Mouse (Mus musculus) thymus, adult 2 months (tissue): ENCODE results near the gene Ado. TPM values are rescaled to one million over a fixed set of nuclear protein-coding genes. Genes with fewer than 3 reads are reported as not detected.

Source experiments
- DNase-seq: peaks from one replicate; pipeline ENCODE4 v3.0.0; 2021
- H3K27ac ChIP-seq: fragments of 200-500 bp; 2 replicates; pipeline ENCODE4 v1.5.1; 2012; ENCODE audit warnings: low read length, control low read depth; ENCODE audit not compliant: control insufficient read depth, insufficient read depth
- H3K27me3 ChIP-seq: fragments of 200-500 bp; 2 replicates; pipeline ENCODE4 v1.6.1; 2012; ENCODE audit warnings: mild to moderate bottlenecking, low read length, moderate library complexity, mixed read lengths; ENCODE audit not compliant: control insufficient read depth, insufficient read depth
- H3K36me3 ChIP-seq: fragments of 200-500 bp; 2 replicates; pipeline ENCODE4 v1.6.1; 2012; ENCODE audit warnings: mild to moderate bottlenecking, low read length, moderate library complexity; ENCODE audit not compliant: control insufficient read depth, insufficient read depth
- H3K4me1 ChIP-seq: fragments of 200-500 bp; replicated peaks from 2 replicates; pipeline ENCODE4 v1.6.1; 2012; ENCODE audit warnings: low read length; ENCODE audit not compliant: control insufficient read depth, insufficient read depth
- H3K4me3 ChIP-seq: fragments of 200-500 bp; 2 replicates; pipeline ENCODE4 v1.5.1; 2012; ENCODE audit warnings: mild to moderate bottlenecking, low read length, control low read depth, moderate library complexity; ENCODE audit not compliant: control insufficient read depth, insufficient read depth
- CTCF ChIP-seq: fragments of 200-500 bp; IDR thresholded peaks from 2 replicates; pipeline ENCODE4 v1.5.1; 2012; ENCODE audit warnings: mild to moderate bottlenecking, control low read depth, low read length, moderate library complexity, borderline replicate concordance; ENCODE audit not compliant: control insufficient read depth, poor library complexity, insufficient read depth; ENCODE audit errors: extremely low read depth
- POLR2A ChIP-seq: fragments of 200-500 bp; IDR thresholded peaks from 2 replicates; pipeline ENCODE4 v1.6.1; 2012; ENCODE audit warnings: mild to moderate bottlenecking, low read length, control low read depth, moderate library complexity; ENCODE audit not compliant: control insufficient read depth, poor library complexity, insufficient read depth; ENCODE audit errors: extremely low read depth
- WGBS: fragments of 180-500 bp; shearing (Covaris S2); methylation state at CpG from one replicate; pipeline ENCODE4 v1.1.7; 2018; 5-methylcytosine and 5-hydroxymethylcytosine counted together
- polyA plus RNA-seq: library from polyadenylated mRNA; depleted of rRNA; stranded (reverse); fragments of >200 nt; gene quantifications from 2 replicates; pipeline ENCODE4 v1.2.3, GENCODE M21; 2012

Gene Ado
- polyA plus RNA-seq, 1 experiment, result 20.7 TPM

GRCm38 (mm10) chr10:67537151-67537994 is 11.4 kb downstream of the Ado start:
- H3K27me3 ChIP-seq, result peaks cover 14% of the 10 kb centered on the region
- no peaks in the 10 kb centered on the region for H3K36me3 ChIP-seq
- H3K4me1 ChIP-seq, result peaks cover 26% of the 10 kb centered on the region
- TF ChIP-seq POLR2A (no peak), CTCF (no peak)
- peak overlapping the region; percentile 56 for H3K4me3 ChIP-seq
- under 1% methylated on average over 51 of the region's 51 CpGs for WGBS
- peak; percentile 95 for DNase-seq
- H3K27ac ChIP-seq, result peak overlapping the region; percentile 73

- H3K27ac ChIP-seq, result peak overlapping the region; percentile 73
- 0 out of 2 replicates have a peak, but pooled peaks have one; percentile 12 for TF ChIP-seq POLR2A
- TF ChIP-seq CTCF, result no peak
- H3K36me3 ChIP-seq, result no peaks in the 10 kb centered on the region
- peaks cover 26% of the 10 kb centered on the region for H3K4me1 ChIP-seq
- under 1% methylated on average over 22 of the region's 32 CpGs for WGBS
- peaks cover 14% of the 10 kb centered on the region for H3K27me3 ChIP-seq
- peak overlapping the region; percentile 56 for H3K4me3 ChIP-seq
- DNase-seq, result peak; percentile 59
Measured at GRCm38 (mm10) chr10:67536621-67537141, 12.1 kb downstream of the Ado start.

GRCm38 (mm10) chr10:67535972-67536371 is 12.8 kb downstream of the Ado start:
- peaks cover 26% of the 10 kb centered on the region for H3K4me1 ChIP-seq
- peaks cover 14% of the 10 kb centered on the region for H3K27me3 ChIP-seq
- H3K27ac ChIP-seq, result peak overlapping the region; percentile 73; the same call in 1 of the 2 replicates
- no peaks in the 10 kb centered on the region for H3K36me3 ChIP-seq
- WGBS, result under 1% methylated on average over 35 of the region's 35 CpGs
- DNase-seq, result peak; percentile 77
- no peak for TF ChIP-seq POLR2A
- TF ChIP-seq CTCF, result peak; percentile 99
- peak overlapping the region; percentile 56 for H3K4me3 ChIP-seq

GRCm38 (mm10) chr10:67535256-67535655 is 13.5 kb downstream of the Ado start, which contains the start of gene Egr2:
Gene Egr2 (plus strand): TSS chr10:67535475.
- TF ChIP-seq CTCF, result 0 out of 2 replicates have a peak, but pooled peaks have one; percentile 22
- no peak for TF ChIP-seq POLR2A
- Histone ChIP-seq H3K4me1 (peaks cover 26% of the 10 kb centered on the region), H3K27ac (peak within 1 kb of the TSS; percentile 73; the same call in 1 of the 2 replicates), H3K27me3 (peaks cover 14% of the 10 kb centered on the region), H3K4me3 (peak within 1 kb of the TSS; percentile 56), H3K36me3 (no peaks in the 10 kb centered on the region)
- DNase-seq, result peak; percentile 65
- 3% methylated on average over 37 of the region's 37 CpGs for WGBS

DNA sequence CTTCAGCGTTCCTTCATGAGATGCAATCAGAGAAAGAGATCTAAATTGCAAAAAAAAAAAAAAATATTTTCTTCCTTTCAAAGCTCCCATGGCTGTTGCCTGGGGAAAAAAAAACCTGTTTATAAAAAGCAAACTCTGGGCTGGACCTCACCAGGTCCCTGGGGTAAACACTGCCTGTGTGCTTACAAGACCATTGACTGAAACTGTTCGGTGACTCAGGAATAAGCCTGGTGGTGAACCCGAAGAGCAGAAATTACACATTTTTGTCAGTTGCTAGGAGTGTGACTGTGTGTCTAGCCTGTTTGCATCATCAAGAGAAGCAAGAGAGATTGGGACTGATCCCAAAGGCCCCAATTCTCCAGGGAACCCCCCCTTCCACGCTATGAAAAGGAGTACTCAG is 19.0 kb downstream of the Ado start:
- Histone ChIP-seq H3K36me3 (no peaks in the 10 kb centered on the region), H3K27ac (no peak overlapping the region), H3K4me3 (no peak overlapping the region), H3K4me1 (no peaks in the 10 kb centered on the region), H3K27me3 (peaks cover 5% of the 10 kb centered on the region)
- WGBS, result 74% methylated on average over 4 of the region's 4 CpGs
- TF ChIP-seq CTCF (no peak), POLR2A (no peak)
- DNase-seq, result no peak

DNA sequence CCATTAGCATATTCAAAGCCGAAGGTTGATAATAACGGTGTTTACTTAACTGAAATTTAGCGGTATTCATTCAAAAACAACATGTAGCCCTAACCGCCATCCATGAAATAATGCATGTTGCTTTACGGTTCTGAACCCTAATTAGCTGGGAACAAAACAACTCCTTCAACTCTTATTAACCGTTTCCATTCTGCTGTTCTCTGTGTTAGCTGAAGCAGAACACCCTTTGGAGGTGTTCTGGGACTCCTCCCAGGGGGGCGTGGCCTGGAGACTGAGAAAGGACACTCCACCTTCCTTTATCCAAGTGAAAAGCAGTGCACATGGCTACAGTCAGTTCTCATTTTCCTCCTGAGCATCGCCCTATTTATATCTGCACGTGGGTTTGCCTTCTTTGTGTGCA is 22.3 kb downstream of the Ado start:
- Histone ChIP-seq H3K4me1 (no peaks in the 10 kb centered on the region), H3K27me3 (no peaks in the 10 kb centered on the region), H3K4me3 (no peak overlapping the region), H3K27ac (no peak overlapping the region), H3K36me3 (no peaks in the 10 kb centered on the region)
- DNase-seq, result no peak
- no peak for TF ChIP-seq POLR2A
- TF ChIP-seq CTCF, result no peak
- WGBS, result 95% methylated on average over 9 of the region's 9 CpGs

DNA sequence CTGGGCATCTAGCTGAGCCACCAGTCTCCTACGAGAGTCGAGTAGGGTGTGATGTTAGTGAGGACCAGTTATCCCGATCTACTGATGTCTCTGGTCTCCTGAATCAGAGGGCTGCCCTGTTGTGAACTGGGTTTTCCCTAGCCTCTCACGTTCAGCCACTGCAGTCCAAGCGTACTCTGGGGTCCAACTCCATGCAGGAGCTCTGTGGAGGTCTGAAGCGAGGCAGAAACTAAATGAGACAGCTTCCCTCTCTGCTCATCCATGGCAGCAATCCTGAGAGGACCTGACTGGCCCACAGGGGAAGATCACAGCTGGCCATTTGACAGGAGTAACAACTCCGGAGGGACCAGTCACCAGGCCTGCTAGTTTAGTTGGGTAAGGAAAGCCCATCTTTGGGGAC is 24.1 kb downstream of the Ado start:
- no peak for DNase-seq
- Histone ChIP-seq H3K36me3 (no peaks in the 10 kb centered on the region), H3K4me1 (no peaks in the 10 kb centered on the region), H3K27ac (no peak overlapping the region), H3K4me3 (no peak overlapping the region), H3K27me3 (no peaks in the 10 kb centered on the region)
- TF ChIP-seq CTCF (no peak), POLR2A (no peak)
- 96% methylated on average over 7 of the region's 7 CpGs for WGBS
